Comparison of ENCODE assay signal across 9 mouse cellular contexts in genomic region chr12:111445161-111445889, GRCm38 (mm10). TPM values are rescaled to one million over a fixed set of nuclear protein-coding genes. Genes with fewer than 3 reads are reported as not detected.
A peak's percentile ranks its signal among the peaks of the same experiment; 100 is the strongest.
DNase-seq lines count a peak whose midpoint lies in the region; ATAC-seq lines count a peak whose summit lies in the region.
"Had no signal": no experiment of that assay in that cellular context is flagged by ENCODE, and none has a peak within 500 bp of the region (broad histone marks: within the 10 kb centered on the region; RNA-seq: fewer than 3 reads in every experiment).

No protein-coding gene starts in this region.

- peaks cover 58% of the 10 kb centered on the region for H3K4me1 ChIP-seq in liver, embryonic 11.5 days (replicated peaks; ENCODE audit: control insufficient read depth, insufficient read depth, low read length)
- peaks cover 26% of the 10 kb centered on the region for H3K4me1 ChIP-seq in forebrain, embryonic 12.5 days
- H3K4me1 ChIP-seq in limb, embryonic 10.5 days = peaks cover 74% of the 10 kb centered on the region
- peaks cover 21% of the 10 kb centered on the region for H3K4me1 ChIP-seq in neural tube, embryonic 12.5 days

- H3K27me3 ChIP-seq in liver, embryonic 11.5 days (replicated peaks; ENCODE audit: control insufficient read depth, insufficient read depth, low read length) = peaks cover 61% of the 10 kb centered on the region
- H3K27me3 ChIP-seq in forebrain, embryonic 12.5 days = peaks cover 100% of the 10 kb centered on the region
- peaks cover 100% of the 10 kb centered on the region for H3K27me3 ChIP-seq in limb, embryonic 10.5 days (ENCODE audit: low read depth, poor library complexity, severe bottlenecking)
- H3K27me3 ChIP-seq in neural tube, embryonic 12.5 days (replicated peaks) = peaks cover 95% of the 10 kb centered on the region

- H3K27ac ChIP-seq in liver, embryonic 11.5 days (ENCODE audit: low read depth, low read length) = peak overlapping the region; percentile 8; the same call in 1 of the 2 replicates
- no peak overlapping the region for H3K27ac ChIP-seq in forebrain, embryonic 12.5 days
- H3K27ac ChIP-seq in limb, embryonic 10.5 days = no peak overlapping the region
- no peak overlapping the region for H3K27ac ChIP-seq in neural tube, embryonic 12.5 days

- DNase-seq in liver, embryonic 11.5 days (ENCODE audit: low spot score) = no peak
- no peak for DNase-seq in liver
- DNase-seq in limb, embryonic 10.5 days (ENCODE audit: low spot score) = peak; percentile 56
- no peak for DNase-seq in cerebellum, adult 11-12 months
- DNase-seq in right cerebral cortex, postnatal 36 days (ENCODE audit: low spot score in 2 of 2) = no peak
- no peak for DNase-seq in frontal cortex, postnatal 10 days (ENCODE audit: low spot score in 2 of 2)

- H3K9me3 ChIP-seq in liver, embryonic 11.5 days (ENCODE audit: control insufficient read depth, low read length) = no peaks in the 10 kb centered on the region
- no peaks in the 10 kb centered on the region for H3K9me3 ChIP-seq in forebrain, embryonic 12.5 days
- H3K9me3 ChIP-seq in limb, embryonic 10.5 days (replicated peaks) = no peaks in the 10 kb centered on the region
- no peaks in the 10 kb centered on the region for H3K9me3 ChIP-seq in neural tube, embryonic 12.5 days

- ATAC-seq in liver, embryonic 11.5 days (replicated peaks; ENCODE audit: low FRiP score) = no peak
- ATAC-seq in forebrain, embryonic 12.5 days (ENCODE audit: low FRiP score) = no peak
- ATAC-seq in neural tube, embryonic 12.5 days (ENCODE audit: low FRiP score, low read depth) = no peak

- H3K4me3 ChIP-seq in liver, embryonic 11.5 days (ENCODE audit: low read depth, low read length) = peak overlapping the region; percentile 81
- H3K4me3 ChIP-seq in forebrain, embryonic 12.5 days (replicated peaks) = peak overlapping the region; percentile 16; the same call in 1 of the 2 replicates
- peak overlapping the region; percentile 41 for H3K4me3 ChIP-seq in limb, embryonic 10.5 days
- peak overlapping the region; percentile 15; the same call in 1 of the 2 replicates for H3K4me3 ChIP-seq in neural tube, embryonic 12.5 days

- H3K36me3 ChIP-seq in liver, embryonic 11.5 days (ENCODE audit: control insufficient read depth, insufficient read depth, low read length) = peaks cover 39% of the 10 kb centered on the region
- H3K36me3 ChIP-seq in forebrain, embryonic 12.5 days (replicated peaks) = no peaks in the 10 kb centered on the region
- H3K36me3 ChIP-seq in limb, embryonic 10.5 days = no peaks in the 10 kb centered on the region
- no peaks in the 10 kb centered on the region for H3K36me3 ChIP-seq in neural tube, embryonic 12.5 days

- 28% methylated on average over 52 of the region's 52 CpGs for WGBS in liver, embryonic 11.5 days
- 3% methylated on average over 51 of the region's 52 CpGs for WGBS in forebrain, embryonic 12.5 days
- WGBS in limb, embryonic 10.5 days = 2% methylated on average over 52 of the region's 52 CpGs
- 3% methylated on average over 45 of the region's 52 CpGs for WGBS in neural tube, embryonic 12.5 days

- H3K4me2 ChIP-seq in liver, embryonic 11.5 days = peak overlapping the region; percentile 69
- peak overlapping the region; percentile 37 for H3K4me2 ChIP-seq in forebrain, embryonic 12.5 days
- peak overlapping the region; percentile 46 for H3K4me2 ChIP-seq in neural tube, embryonic 12.5 days (replicated peaks)

- H3K9ac ChIP-seq in liver, embryonic 11.5 days (ENCODE audit: low read depth, low read length) = peak overlapping the region; percentile 78; the same call in 1 of the 2 replicates
- H3K9ac ChIP-seq in forebrain, embryonic 12.5 days = no peak overlapping the region
- H3K9ac ChIP-seq in neural tube, embryonic 12.5 days = no peak overlapping the region

RNA-seq across cellular contexts. Expression of gene Tnfaip2, which starts 3.1 kb away (rescaled TPM):
- 107 TPM in 2 replicates for polyA plus RNA-seq in liver, embryonic 11.5 days (2014; fragmentation: Nextera tagmentation; extraction: Ambion mirVana)
- polyA plus RNA-seq in forebrain, embryonic 12.5 days (2016; fragmentation: Nextera tagmentation; extraction: Ambion mirVana) = 1.5 and 2.2 TPM in 2 replicates
- polyA plus RNA-seq in limb, embryonic 10.5 days (2016; fragmentation: Nextera tagmentation; extraction: Ambion mirVana) = 4.3 and 6.0 TPM in 2 replicates
- 1.9 and 3.3 TPM in 2 replicates for polyA plus RNA-seq in neural tube, embryonic 12.5 days (2016; fragmentation: Nextera tagmentation; extraction: Ambion mirVana)

RNA-seq across cellular contexts. Expression of gene Exoc3l4, which starts 28.5 kb away (rescaled TPM):
- 18.6 and 20.4 TPM in 2 replicates for polyA plus RNA-seq in liver, embryonic 11.5 days (2014; fragmentation: Nextera tagmentation; extraction: Ambion mirVana)
- polyA plus RNA-seq in forebrain, embryonic 12.5 days (2016; fragmentation: Nextera tagmentation; extraction: Ambion mirVana) = 1.4 and 3.3 TPM in 2 replicates
- 5.1 and 6.5 TPM in 2 replicates for polyA plus RNA-seq in limb, embryonic 10.5 days (2016; fragmentation: Nextera tagmentation; extraction: Ambion mirVana)
- 3.0 and 3.3 TPM in 2 replicates for polyA plus RNA-seq in neural tube, embryonic 12.5 days (2016; fragmentation: Nextera tagmentation; extraction: Ambion mirVana)

RNA-seq across cellular contexts. Expression of gene Lbhd2, which starts 38.7 kb away (rescaled TPM):
- polyA plus RNA-seq in liver, embryonic 11.5 days (2014; fragmentation: Nextera tagmentation; extraction: Ambion mirVana) = 0.36 TPM in 1 of 2 replicates, not detected in the other
- polyA plus RNA-seq in forebrain, embryonic 12.5 days (2016; fragmentation: Nextera tagmentation; extraction: Ambion mirVana) = 0.51 and 0.63 TPM in 2 replicates
- not detected in 2 replicates for polyA plus RNA-seq in limb, embryonic 10.5 days (2016; fragmentation: Nextera tagmentation; extraction: Ambion mirVana)
- 0.42 and 0.51 TPM in 2 replicates for polyA plus RNA-seq in neural tube, embryonic 12.5 days (2016; fragmentation: Nextera tagmentation; extraction: Ambion mirVana)
- polyA plus RNA-seq: liver, adult 2 months had no signal

RNA-seq across cellular contexts. Expression of gene Gm266, which starts 40.3 kb away (rescaled TPM):
- polyA plus RNA-seq in liver, embryonic 11.5 days (2014; fragmentation: Nextera tagmentation; extraction: Ambion mirVana) = 4.9 and 5.6 TPM in 2 replicates
- polyA plus RNA-seq in forebrain, embryonic 12.5 days (2016; fragmentation: Nextera tagmentation; extraction: Ambion mirVana) = 2.5 and 3.5 TPM in 2 replicates
- 11.4 and 13.7 TPM in 2 replicates for polyA plus RNA-seq in limb, embryonic 10.5 days (2016; fragmentation: Nextera tagmentation; extraction: Ambion mirVana)
- 2.5 and 4.1 TPM in 2 replicates for polyA plus RNA-seq in neural tube, embryonic 12.5 days (2016; fragmentation: Nextera tagmentation; extraction: Ambion mirVana)
- polyA plus RNA-seq: liver, adult 2 months had no signal

Comparison
In these comparisons a context has a peak if more than half of its experiments do, and no peak if none do; other contexts are left out.
1. H3K4me3 ChIP-seq: peak in every context shown above with its lines; median percentile 81 in liver, embryonic 11.5 days; 41 in limb, embryonic 10.5 days; 16 in forebrain, embryonic 12.5 days; 15 in neural tube, embryonic 12.5 days.
2. RNA of gene Tnfaip2, which starts 3.1 kb away (polyA plus RNA-seq): 107 TPM in liver, embryonic 11.5 days; 4.3 to 6.0 TPM in limb, embryonic 10.5 days, 1.5 to 2.2 TPM in forebrain, embryonic 12.5 days and 1.9 to 3.3 TPM in neural tube, embryonic 12.5 days; every median in the first group is over 10 times any median in the second.
3. Peak in every context shown above with its lines, with median percentiles within 50 percentile points of each other: H3K4me2 ChIP-seq.